Mouse (Mus musculus): ENCODE data around the gene Kcp. TPM values are rescaled to one million over a fixed set of nuclear protein-coding genes. Genes with fewer than 3 reads are reported as not detected.

The Kcp gene
- polyA plus RNA-seq, 1 experiment from 2014 or later: 10.9 TPM

GRCm38 (mm10) chr6:29461502-29461901 is 46.2 kb downstream of the Kcp start:
- 61% methylated on average over 7 of the region's 7 CpGs for WGBS (ENCODE audit: insufficient replicate concordance)
- Histone ChIP-seq H3K4me3 (ENCODE audit: low read depth, low read length) (no peak overlapping the region), H3K9me3 (replicated peaks; ENCODE audit: control insufficient read depth, low read length) (no peaks in the 10 kb centered on the region), H3K9ac (ENCODE audit: low read depth, low read length) (no peak overlapping the region), H3K4me1 (ENCODE audit: control insufficient read depth, insufficient read depth, low read length) (no peaks in the 10 kb centered on the region), H3K36me3 (ENCODE audit: control insufficient read depth, insufficient read depth, low read length) (peaks cover 25% of the 10 kb centered on the region), H3K4me2 (no peak overlapping the region), H3K27ac (ENCODE audit: low read depth, low read length) (no peak overlapping the region), H3K27me3 (ENCODE audit: control insufficient read depth, insufficient read depth, low read length) (no peaks in the 10 kb centered on the region)
- ATAC-seq (replicated peaks; ENCODE audit: insufficient number of reproducible peaks, low FRiP score, low TSS enrichment): no peak

GRCm38 (mm10) chr6:29450667-29451066 is 57.1 kb downstream of the Kcp start:
- Histone ChIP-seq H3K27ac (ENCODE audit: low read depth, low read length) (no peak overlapping the region), H3K4me3 (ENCODE audit: low read depth, low read length) (no peak overlapping the region), H3K27me3 (ENCODE audit: control insufficient read depth, insufficient read depth, low read length) (no peaks in the 10 kb centered on the region), H3K9ac (ENCODE audit: low read depth, low read length) (no peak overlapping the region), H3K4me2 (no peak overlapping the region), H3K9me3 (replicated peaks; ENCODE audit: control insufficient read depth, low read length) (no peaks in the 10 kb centered on the region), H3K4me1 (ENCODE audit: control insufficient read depth, insufficient read depth, low read length) (no peaks in the 10 kb centered on the region), H3K36me3 (ENCODE audit: control insufficient read depth, insufficient read depth, low read length) (peaks cover 40% of the 10 kb centered on the region)
- ATAC-seq (replicated peaks; ENCODE audit: insufficient number of reproducible peaks, low FRiP score, low TSS enrichment): no peak
- WGBS (ENCODE audit: insufficient replicate concordance): 94% methylated on average over 6 of the region's 6 CpGs

GRCm38 (mm10) chr6:29449858-29450257 is 57.9 kb downstream of the Kcp start:
- peaks cover 45% of the 10 kb centered on the region for H3K36me3 ChIP-seq (ENCODE audit: control insufficient read depth, insufficient read depth, low read length)

GRCm38 (mm10) chr6:29445354-29445753 is 62.4 kb downstream of the Kcp start:
- no peaks in the 10 kb centered on the region for H3K27me3 ChIP-seq (ENCODE audit: control insufficient read depth, insufficient read depth, low read length)
- no peak overlapping the region for H3K9ac ChIP-seq (ENCODE audit: low read depth, low read length)
- no peak overlapping the region for H3K27ac ChIP-seq (ENCODE audit: low read depth, low read length)
- no peaks in the 10 kb centered on the region for H3K4me1 ChIP-seq (ENCODE audit: control insufficient read depth, insufficient read depth, low read length)
- H3K9me3 ChIP-seq (replicated peaks; ENCODE audit: control insufficient read depth, low read length): no peaks in the 10 kb centered on the region
- no peak overlapping the region for H3K4me3 ChIP-seq (ENCODE audit: low read depth, low read length)
- ATAC-seq (replicated peaks; ENCODE audit: insufficient number of reproducible peaks, low FRiP score, low TSS enrichment): no peak
- 85% methylated on average over 7 of the region's 7 CpGs for WGBS (ENCODE audit: insufficient replicate concordance)
- H3K4me2 ChIP-seq: no peak overlapping the region
- H3K36me3 ChIP-seq (ENCODE audit: control insufficient read depth, insufficient read depth, low read length): peaks cover 40% of the 10 kb centered on the region

More at GRCm38 (mm10) chr6:29449858-29450257, 57.9 kb downstream of the Kcp start:
- Histone ChIP-seq H3K9me3 (replicated peaks; ENCODE audit: control insufficient read depth, low read length) (no peaks in the 10 kb centered on the region), H3K27ac (ENCODE audit: low read depth, low read length) (no peak overlapping the region), H3K27me3 (ENCODE audit: control insufficient read depth, insufficient read depth, low read length) (no peaks in the 10 kb centered on the region), H3K4me1 (ENCODE audit: control insufficient read depth, insufficient read depth, low read length) (no peaks in the 10 kb centered on the region), H3K4me2 (no peak overlapping the region), H3K4me3 (ENCODE audit: low read depth, low read length) (no peak overlapping the region), H3K9ac (ENCODE audit: low read depth, low read length) (no peak overlapping the region)
- 25% methylated on average over 4 of the region's 4 CpGs for WGBS (ENCODE audit: insufficient replicate concordance)
- ATAC-seq (replicated peaks; ENCODE audit: insufficient number of reproducible peaks, low FRiP score, low TSS enrichment): no peak

- H3K4me1 ChIP-seq (ENCODE audit: control insufficient read depth, insufficient read depth, low read length): no peaks in the 10 kb centered on the region
- H3K27me3 ChIP-seq (ENCODE audit: control insufficient read depth, insufficient read depth, low read length): no peaks in the 10 kb centered on the region
- ATAC-seq (replicated peaks; ENCODE audit: insufficient number of reproducible peaks, low FRiP score, low TSS enrichment): no peak
- H3K4me2 ChIP-seq: no peak overlapping the region
- H3K9ac ChIP-seq (ENCODE audit: low read depth, low read length): no peak overlapping the region
- H3K9me3 ChIP-seq (replicated peaks; ENCODE audit: control insufficient read depth, low read length): no peaks in the 10 kb centered on the region
- no peak overlapping the region for H3K27ac ChIP-seq (ENCODE audit: low read depth, low read length)
- peaks cover 41% of the 10 kb centered on the region for H3K36me3 ChIP-seq (ENCODE audit: control insufficient read depth, insufficient read depth, low read length)
- 67% methylated on average over 11 of the region's 11 CpGs for WGBS (ENCODE audit: insufficient replicate concordance)
- no peak overlapping the region for H3K4me3 ChIP-seq (ENCODE audit: low read depth, low read length)
Observed at GRCm38 (mm10) chr6:29444773-29445172, 63.0 kb downstream of the Kcp start.

GRCm38 (mm10) chr6:29439789-29440188 is 68.0 kb downstream of the Kcp start:
- WGBS (ENCODE audit: insufficient replicate concordance): 84% methylated on average over 6 of the region's 6 CpGs
- no peak for ATAC-seq (replicated peaks; ENCODE audit: insufficient number of reproducible peaks, low FRiP score, low TSS enrichment)
- H3K27me3 ChIP-seq (ENCODE audit: control insufficient read depth, insufficient read depth, low read length): no peaks in the 10 kb centered on the region
- no peaks in the 10 kb centered on the region for H3K9me3 ChIP-seq (replicated peaks; ENCODE audit: control insufficient read depth, low read length)
- H3K4me2 ChIP-seq: no peak overlapping the region
- no peak overlapping the region for H3K4me3 ChIP-seq (ENCODE audit: low read depth, low read length)
- H3K27ac ChIP-seq (ENCODE audit: low read depth, low read length): no peak overlapping the region
- H3K9ac ChIP-seq (ENCODE audit: low read depth, low read length): no peak overlapping the region
- H3K36me3 ChIP-seq (ENCODE audit: control insufficient read depth, insufficient read depth, low read length): peaks cover 26% of the 10 kb centered on the region
- peaks cover 20% of the 10 kb centered on the region for H3K4me1 ChIP-seq (ENCODE audit: control insufficient read depth, insufficient read depth, low read length)

- Histone ChIP-seq H3K36me3 (ENCODE audit: control insufficient read depth, insufficient read depth, low read length) (peaks cover 25% of the 10 kb centered on the region), H3K9me3 (replicated peaks; ENCODE audit: control insufficient read depth, low read length) (no peaks in the 10 kb centered on the region), H3K4me2 (no peak overlapping the region), H3K9ac (ENCODE audit: low read depth, low read length) (no peak overlapping the region), H3K27ac (ENCODE audit: low read depth, low read length) (no peak overlapping the region), H3K4me3 (ENCODE audit: low read depth, low read length) (no peak overlapping the region), H3K27me3 (ENCODE audit: control insufficient read depth, insufficient read depth, low read length) (no peaks in the 10 kb centered on the region), H3K4me1 (ENCODE audit: control insufficient read depth, insufficient read depth, low read length) (peaks cover 21% of the 10 kb centered on the region)
- ATAC-seq (replicated peaks; ENCODE audit: insufficient number of reproducible peaks, low FRiP score, low TSS enrichment): no peak
- WGBS (ENCODE audit: insufficient replicate concordance): 88% methylated on average over 4 of the region's 4 CpGs
Observed at GRCm38 (mm10) chr6:29439251-29439650, 68.5 kb downstream of the Kcp start.

- Histone ChIP-seq H3K4me1 (ENCODE audit: control insufficient read depth, insufficient read depth, low read length) (peaks cover 33% of the 10 kb centered on the region), H3K36me3 (ENCODE audit: control insufficient read depth, insufficient read depth, low read length) (peaks cover 14% of the 10 kb centered on the region), H3K9ac (ENCODE audit: low read depth, low read length) (peak overlapping the region; percentile 80), H3K4me2 (peak overlapping the region; percentile 90), H3K4me3 (ENCODE audit: low read depth, low read length) (peak overlapping the region; percentile 67), H3K9me3 (replicated peaks; ENCODE audit: control insufficient read depth, low read length) (no peaks in the 10 kb centered on the region), H3K27ac (ENCODE audit: low read depth, low read length) (peak overlapping the region; percentile 97), H3K27me3 (ENCODE audit: control insufficient read depth, insufficient read depth, low read length) (no peaks in the 10 kb centered on the region)
- ATAC-seq (replicated peaks; ENCODE audit: insufficient number of reproducible peaks, low FRiP score, low TSS enrichment): no peak
- WGBS (ENCODE audit: insufficient replicate concordance): 8% methylated on average over 11 of the region's 11 CpGs
Observed at GRCm38 (mm10) chr6:29436461-29436934, 71.3 kb downstream of the Kcp start.

- Histone ChIP-seq H3K36me3 (ENCODE audit: control insufficient read depth, insufficient read depth, low read length) (peaks cover 11% of the 10 kb centered on the region), H3K9ac (ENCODE audit: low read depth, low read length) (peak overlapping the region; percentile 80), H3K4me2 (peak overlapping the region; percentile 90), H3K9me3 (replicated peaks; ENCODE audit: control insufficient read depth, low read length) (no peaks in the 10 kb centered on the region), H3K4me1 (ENCODE audit: control insufficient read depth, insufficient read depth, low read length) (peaks cover 33% of the 10 kb centered on the region), H3K27ac (ENCODE audit: low read depth, low read length) (peak overlapping the region; percentile 97), H3K27me3 (ENCODE audit: control insufficient read depth, insufficient read depth, low read length) (no peaks in the 10 kb centered on the region), H3K4me3 (ENCODE audit: low read depth, low read length) (peak overlapping the region; percentile 67)
- 0 out of 2 replicates have a peak, but pooled peaks have one; percentile 7 for ATAC-seq (replicated peaks; ENCODE audit: insufficient number of reproducible peaks, low FRiP score, low TSS enrichment)
- WGBS (ENCODE audit: insufficient replicate concordance): 13% methylated on average over 6 of the region's 6 CpGs
Observed at GRCm38 (mm10) chr6:29435940-29436451, 71.8 kb downstream of the Kcp start.

Measured in heart, embryonic 11.5 days (tissue).